Mouse (Mus musculus) CH12.LX (cell line): ENCODE data around the gene Ucn2. TPM values are rescaled to one million over a fixed set of nuclear protein-coding genes. Genes with fewer than 3 reads are reported as not detected.
A peak's percentile ranks its signal among the peaks of the same experiment; 100 is the strongest.

Experiments
- DNase-seq: peaks from one replicate; pipeline ENCODE4 v3.0.0-alpha.2; 2013; ENCODE audit errors: extremely low read depth
- H3K27ac ChIP-seq: 2 replicates; pipeline ENCODE4 v1.5.1; 2012; ENCODE audit warnings: low read depth, mild to moderate bottlenecking, control low read depth, moderate library complexity; ENCODE audit not compliant: insufficient read depth
- H3K27me3 ChIP-seq: replicated peaks from 2 replicates; pipeline ENCODE3; 2012; ENCODE audit warnings: inconsistent platforms
- H3K36me3 ChIP-seq, 2 experiments: replicated peaks in 1 of 2; 2 replicates each; pipeline versions ENCODE3 to v1.6.1; 2012; ENCODE audit warnings: inconsistent platforms in 1 of 2, low read length in 1 of 2, mild to moderate bottlenecking in 1 of 2, mixed read lengths in 1 of 2, moderate library complexity in 1 of 2; ENCODE audit not compliant: control insufficient read depth in 1 of 2, insufficient read depth in 1 of 2
- H3K4me1 ChIP-seq, 2 experiments: 2 replicates each; pipeline ENCODE4 v1.6.1; 2012; ENCODE audit warnings: inconsistent platforms in 1 of 2, moderate library complexity in 1 of 2; ENCODE audit not compliant: insufficient read depth in 2 of 2, control insufficient read depth in 1 of 2
- H3K4me2 ChIP-seq: 2 replicates; pipeline ENCODE4 v1.6.1; 2012; ENCODE audit warnings: low read depth, mild to moderate bottlenecking, control low read depth; ENCODE audit not compliant: poor library complexity, insufficient read depth, severe bottlenecking
- H3K4me3 ChIP-seq, 3 experiments: fragments of 150-350 bp in 1 of 3; sonication (generic) in 1 of 3; replicated peaks in 1 of 3; 2 replicates each; pipeline versions ENCODE3 to v1.5.1; 2011 to 2012; ENCODE audit warnings: low read depth in 2 of 3, low read length in 2 of 3, mild to moderate bottlenecking in 2 of 3, moderate library complexity in 2 of 3, control low read depth in 1 of 3, improper control_type of control experiment in 1 of 3, inconsistent platforms in 1 of 3, mixed read lengths in 1 of 3; ENCODE audit not compliant: poor library complexity in 1 of 3
- H3K79me2 ChIP-seq: replicated peaks from 2 replicates; pipeline ENCODE4 v1.6.1; 2012; ENCODE audit warnings: mild to moderate bottlenecking, moderate library complexity; ENCODE audit not compliant: control insufficient read depth, poor library complexity, insufficient read depth, severe bottlenecking; ENCODE audit errors: extremely low read depth
- H3K9ac ChIP-seq: 2 replicates; pipeline ENCODE4 v1.6.1; 2012; ENCODE audit warnings: low read depth, mild to moderate bottlenecking, control low read depth, moderate library complexity; ENCODE audit not compliant: insufficient read depth
- H3K9me3 ChIP-seq: replicated peaks from 2 replicates; pipeline ENCODE3; 2012; ENCODE audit warnings: low read length, inconsistent platforms, mixed read lengths
- BHLHE40 ChIP-seq: IDR thresholded peaks from 2 replicates; pipeline ENCODE4 v1.6.1; 2011; ENCODE audit warnings: mild to moderate bottlenecking, low read depth, low read length, improper control_type of control experiment
- CHD1 ChIP-seq: IDR thresholded peaks from 2 replicates; pipeline ENCODE4 v1.6.1; 2012; ENCODE audit warnings: low read depth, low read length, improper control_type of control experiment, inconsistent platforms
- CHD2 ChIP-seq: IDR thresholded peaks from 2 replicates; pipeline ENCODE4 v1.6.1; 2011; ENCODE audit warnings: low read length, improper control_type of control experiment
- CTCF ChIP-seq, 2 experiments: IDR thresholded peaks in 1 of 2; conservative IDR thresholded peaks in 1 of 2; 2 replicates each; pipeline ENCODE4 v1.5.1; 2011 to 2012; ENCODE audit warnings: low read depth in 2 of 2, low read length in 2 of 2, improper control_type of control experiment in 1 of 2, inconsistent platforms in 1 of 2, mild to moderate bottlenecking in 1 of 2, moderate library complexity in 1 of 2
- E2F4 ChIP-seq: IDR thresholded peaks from 2 replicates; pipeline ENCODE4 v1.6.1; 2011; ENCODE audit warnings: low read depth, low read length, improper control_type of control experiment; ENCODE audit not compliant: insufficient replicate concordance
- ELF1 ChIP-seq: IDR thresholded peaks from 2 replicates; pipeline ENCODE4 v1.6.1; 2014; ENCODE audit warnings: low read depth, mild to moderate bottlenecking, inconsistent platforms, low read length, improper control_type of control experiment
- EP300 ChIP-seq: IDR thresholded peaks from 2 replicates; pipeline ENCODE4 v1.6.1; 2011; ENCODE audit warnings: low read length, improper control_type of control experiment
- ETS1 ChIP-seq: conservative IDR thresholded peaks from 2 replicates; pipeline ENCODE4 v1.6.1; 2012; ENCODE audit warnings: low read depth, mild to moderate bottlenecking, inconsistent platforms, low read length, improper control_type of control experiment, moderate library complexity
- GABPA ChIP-seq: IDR thresholded peaks from 2 replicates; pipeline ENCODE4 v1.6.1; 2012; ENCODE audit warnings: low read depth, low read length, improper control_type of control experiment, inconsistent platforms; ENCODE audit not compliant: insufficient replicate concordance
- HCFC1 ChIP-seq: IDR thresholded peaks from 2 replicates; pipeline ENCODE4 v1.6.1; 2012; ENCODE audit warnings: low read depth, mild to moderate bottlenecking, inconsistent platforms, low read length, improper control_type of control experiment
- IRF4 ChIP-seq: IDR thresholded peaks from 2 replicates; pipeline ENCODE4 v1.6.1; 2014; ENCODE audit warnings: low read depth, mild to moderate bottlenecking, inconsistent platforms, low read length, improper control_type of control experiment
- JUN ChIP-seq: IDR thresholded peaks from 2 replicates; pipeline ENCODE4 v1.6.1; 2011; ENCODE audit warnings: low read depth, mild to moderate bottlenecking, low read length, improper control_type of control experiment, moderate library complexity; ENCODE audit not compliant: insufficient read depth
- JUND ChIP-seq: conservative IDR thresholded peaks from 2 replicates; pipeline ENCODE4 v1.6.1; 2011; ENCODE audit warnings: low read depth, low read length, improper control_type of control experiment
- KAT2A ChIP-seq: IDR thresholded peaks from 2 replicates; pipeline ENCODE4 v1.6.1; 2012; ENCODE audit warnings: low read length, improper control_type of control experiment, inconsistent platforms; ENCODE audit not compliant: insufficient replicate concordance
- MAFK ChIP-seq: IDR thresholded peaks from 2 replicates; pipeline ENCODE4 v1.6.1; 2011; ENCODE audit warnings: low read length, improper control_type of control experiment; ENCODE audit not compliant: insufficient replicate concordance
- MAX ChIP-seq: IDR thresholded peaks from 2 replicates; pipeline ENCODE4 v1.6.1; 2011; ENCODE audit warnings: low read length, improper control_type of control experiment
- MAZ ChIP-seq: IDR thresholded peaks from 2 replicates; pipeline ENCODE4 v1.6.1; 2012; ENCODE audit warnings: low read depth, mild to moderate bottlenecking, inconsistent platforms, low read length, improper control_type of control experiment, moderate library complexity
- MEF2A ChIP-seq: IDR thresholded peaks from 2 replicates; pipeline ENCODE4 v1.6.1; 2014; ENCODE audit warnings: low read depth, mild to moderate bottlenecking, inconsistent platforms, low read length, improper control_type of control experiment, borderline replicate concordance
- MXI1 ChIP-seq: IDR thresholded peaks from 2 replicates; pipeline ENCODE4 v1.6.1; 2011; ENCODE audit warnings: mild to moderate bottlenecking, low read depth, low read length, improper control_type of control experiment
- MYC ChIP-seq: IDR thresholded peaks from 2 replicates; pipeline ENCODE4 v1.6.1; 2011; ENCODE audit warnings: low read depth, mild to moderate bottlenecking, improper control_type of control experiment, low read length
- NELFE ChIP-seq: IDR thresholded peaks from 2 replicates; pipeline ENCODE4 v1.6.1; 2011; ENCODE audit warnings: low read depth, low read length, improper control_type of control experiment
- NRF1 ChIP-seq: IDR thresholded peaks from 2 replicates; pipeline ENCODE4 v1.6.1; 2014; ENCODE audit warnings: low read depth, mild to moderate bottlenecking, inconsistent platforms, low read length, improper control_type of control experiment, moderate library complexity
- PAX5 ChIP-seq: IDR thresholded peaks from 2 replicates; pipeline ENCODE4 v1.6.1; 2012; ENCODE audit warnings: low read length, inconsistent platforms, mixed read lengths
- POLR2A ChIP-seq: IDR thresholded peaks from 2 replicates; pipeline ENCODE4 v1.6.1; 2011; ENCODE audit warnings: low read depth, mild to moderate bottlenecking, improper control_type of control experiment, low read length
- POLR2AphosphoS2 ChIP-seq: IDR thresholded peaks from 2 replicates; pipeline ENCODE4 v1.6.1; 2011; ENCODE audit warnings: low read depth, low read length, improper control_type of control experiment
- RAD21 ChIP-seq: IDR thresholded peaks from 2 replicates; pipeline ENCODE4 v1.6.1; 2011; ENCODE audit warnings: low read depth, mild to moderate bottlenecking, low read length, improper control_type of control experiment, moderate library complexity
- RCOR1 ChIP-seq: conservative IDR thresholded peaks from 2 replicates; pipeline ENCODE4 v1.6.1; 2012; ENCODE audit warnings: low read depth, mild to moderate bottlenecking, inconsistent platforms, low read length, improper control_type of control experiment
- SIN3A ChIP-seq: IDR thresholded peaks from 2 replicates; pipeline ENCODE4 v1.6.1; 2012; ENCODE audit warnings: low read length, improper control_type of control experiment, inconsistent platforms
- SMC3 ChIP-seq: IDR thresholded peaks from 2 replicates; pipeline ENCODE4 v1.6.1; 2011; ENCODE audit warnings: low read depth, low read length, improper control_type of control experiment
- TBP ChIP-seq: conservative IDR thresholded peaks from 2 replicates; pipeline ENCODE4 v1.6.1; 2011; ENCODE audit warnings: low read depth, low read length, improper control_type of control experiment
- TCF12 ChIP-seq: IDR thresholded peaks from 2 replicates; pipeline ENCODE4 v1.6.1; 2014; ENCODE audit warnings: low read depth, mild to moderate bottlenecking, inconsistent platforms, low read length, improper control_type of control experiment
- UBTF ChIP-seq: IDR thresholded peaks from 2 replicates; pipeline ENCODE4 v1.6.1; 2012; ENCODE audit warnings: low read depth, mild to moderate bottlenecking, inconsistent platforms, low read length, improper control_type of control experiment, moderate library complexity
- USF1 ChIP-seq: IDR thresholded peaks from 2 replicates; pipeline ENCODE4 v1.6.1; 2014; ENCODE audit warnings: low read depth, mild to moderate bottlenecking, inconsistent platforms, low read length, improper control_type of control experiment
- USF2 ChIP-seq: conservative IDR thresholded peaks from 2 replicates; pipeline ENCODE4 v1.6.1; 2011; ENCODE audit warnings: low read depth, low read length, improper control_type of control experiment
- ZC3H11A ChIP-seq: IDR thresholded peaks from 2 replicates; pipeline ENCODE4 v1.6.1; 2012; ENCODE audit warnings: low read depth, mild to moderate bottlenecking, inconsistent platforms, low read length, improper control_type of control experiment
- ZKSCAN1 ChIP-seq: IDR thresholded peaks from 2 replicates; pipeline ENCODE4 v1.6.1; 2012; ENCODE audit warnings: low read depth, inconsistent platforms, low read length, improper control_type of control experiment, borderline replicate concordance
- ZMIZ1 ChIP-seq: IDR thresholded peaks from 2 replicates; pipeline ENCODE4 v1.6.1; 2012; ENCODE audit warnings: low read depth, mild to moderate bottlenecking, inconsistent platforms, low read length, improper control_type of control experiment
- ZNF384 ChIP-seq: IDR thresholded peaks from 2 replicates; pipeline ENCODE4 v1.6.1; 2012; ENCODE audit warnings: low read depth, low read length, improper control_type of control experiment, inconsistent platforms
- dilution Hi-C: fragments of 300-500 bp; cut with MboI; formaldehyde crosslinking; loops from 2 replicates; pipeline ENCODE4 v1.14.3; 2020; ENCODE audit warnings: low sequenced_read_pairs; ENCODE audit not compliant: extremely low pct_unique_long_range_greater_than_20kb, extremely low pct_ligation_motif_present
- in situ Hi-C: fragments of 300-500 bp; cut with MboI; formaldehyde crosslinking; loops from 3 replicates; pipeline ENCODE4 v1.14.3; 2019; ENCODE audit warnings: low sequenced_read_pairs, low pct_ligation_motif_present, low pct_unique_long_range_greater_than_20kb, mixed read lengths
- polyA plus RNA-seq: library from polyadenylated mRNA; unstranded; fragments of >175 nt; gene quantifications from 2 replicates; pipeline ENCODE4 v1.2.1, GENCODE M21; 2012; ENCODE audit warnings: low read depth; ENCODE audit not compliant: insufficient read length
- total RNA-seq, 2 experiments: library from RNA; depleted of rRNA; stranded (reverse); fragments of 300-350 nt in 1 of 2; fragments of >200 nt in 1 of 2; gene quantifications; 2 replicates each; pipeline ENCODE4 v1.2.3; 2012 to 2014

Gene Ucn2
- total and polyA plus RNA-seq, 3 experiments = 0.40 TPM; not detected in 2

GRCm38 (mm10) chr9:108991428-108992084, 5.7 kb downstream of the Ucn2 start, which contains the start of gene Pfkfb4:
Pfkfb4 (plus strand) TSS chr9:108991778.
- dilution Hi-C loops = no loop called here
- H3K36me3 ChIP-seq = no peaks in the 10 kb centered on the region
- in situ Hi-C loops = no loop called here
- H3K27me3 ChIP-seq = no peaks in the 10 kb centered on the region
- peak; percentile 100 for DNase-seq
- H3K4me1 ChIP-seq = peaks cover 19 to 60% of the 10 kb centered on the region in 2 experiments
- H3K9ac ChIP-seq = peak within 1 kb of the TSS; percentile 86
- peak within 1 kb of the TSS; percentile 99 for H3K4me2 ChIP-seq
- H3K27ac ChIP-seq = peak within 1 kb of the TSS; percentile 67
- TF ChIP-seq CTCF (conservative IDR thresholded peaks at IDR 0.05 in 1 of 2, IDR thresholded peaks at IDR 0.05 in 1 of 2; ENCODE audit: low read depth in 2 of 2, low read length in 2 of 2) = no peak
- TF ChIP-seq EP300 = peak; percentile 48; the same call in 1 of the 2 replicates
- peak; percentile 66 for TF ChIP-seq HCFC1
- peak; percentile 51 for TF ChIP-seq IRF4
- TF ChIP-seq NRF1 = peak; percentile 85
- peak; percentile 83 for TF ChIP-seq MAX
- peak; percentile 78 for TF ChIP-seq MYC
- TF ChIP-seq TCF12 = peak; percentile 90
- no peak for TF ChIP-seq RAD21
- TF ChIP-seq MXI1 = peak; percentile 65; the same call in 1 of the 2 replicates
- TF ChIP-seq MAFK = no peak
- peak; percentile 86; the same call in 1 of the 2 replicates for TF ChIP-seq TBP
- no peak for TF ChIP-seq USF1
- peak; percentile 96 for TF ChIP-seq POLR2A
- TF ChIP-seq SIN3A = peak; percentile 68
- TF ChIP-seq ETS1 = peak; percentile 44; the same call in 1 of the 2 replicates
- no peak for TF ChIP-seq GABPA
- TF ChIP-seq USF2 = no peak
- TF ChIP-seq ZC3H11A = no peak
- TF ChIP-seq UBTF = no peak
- 0 out of 2 replicates have a peak, but pooled peaks have one; percentile 69 for TF ChIP-seq E2F4
- 0 out of 2 replicates have a peak, but pooled peaks have one; percentile 60 for TF ChIP-seq KAT2A
- no peak for TF ChIP-seq CHD1
- no peak for TF ChIP-seq SMC3
- TF ChIP-seq POLR2AphosphoS2 = peak; percentile 78; the same call in 1 of the 2 replicates
- peak; percentile 94 for TF ChIP-seq ZMIZ1
- TF ChIP-seq BHLHE40 = peak; percentile 26; the same call in 1 of the 2 replicates
- no peak for TF ChIP-seq RCOR1
- peak; percentile 75; the same call in 1 of the 2 replicates for TF ChIP-seq MEF2A
- no peak for TF ChIP-seq JUND
- no peak for TF ChIP-seq ZNF384
- TF ChIP-seq CHD2 = no peak
- TF ChIP-seq ZKSCAN1 = no peak
- TF ChIP-seq MAZ = peak; percentile 62
- TF ChIP-seq NELFE = peak; percentile 97
- no peak for TF ChIP-seq PAX5
- TF ChIP-seq ELF1 = peak; percentile 55
- no peak for TF ChIP-seq JUN
- peak within 1 kb of the TSS; percentile 60 to 77 (median 61) for H3K4me3 ChIP-seq
- no peaks in the 10 kb centered on the region for H3K9me3 ChIP-seq
- H3K79me2 ChIP-seq = no peaks in the 10 kb centered on the region
